Mouse (Mus musculus) liver, adult 2 months (tissue): ENCODE results near the gene Upk3a.

Experiments
- CTCF ChIP-seq: fragments of 200-500 bp; IDR thresholded peaks from 2 replicates; pipeline ENCODE4 v1.5.1; 2011; ENCODE audit warnings: low read depth, low read length, control low read depth
- POLR2A ChIP-seq: fragments of 200-500 bp; IDR thresholded peaks from 2 replicates; pipeline ENCODE4 v1.6.1; 2011; ENCODE audit warnings: low read length, control low read depth; ENCODE audit not compliant: insufficient read depth; ENCODE audit errors: extremely low read depth

GRCm38 (mm10) chr15:85026197-85026596 lies 9.3 kb downstream of the Upk3a start:
- TF ChIP-seq CTCF, result no peak
- no peak for TF ChIP-seq POLR2A
